Mouse (Mus musculus): ENCODE results near the gene Ifnz.

- TF ChIP-seq POLR2A (IDR thresholded peaks at IDR 0.05; ENCODE audit: borderline replicate concordance, control insufficient read depth, low read depth, low read length) (no peak), CTCF (IDR thresholded peaks at IDR 0.05; ENCODE audit: control insufficient read depth, insufficient read depth, low read length) (peak; percentile 87)
These were observed 43.5 kb upstream of the Ifnz start for GRCm38 (mm10) chr4:88738480-88738879.

Measured in bone marrow, adult 2 months (tissue).